Mouse (Mus musculus): ENCODE measurements around the gene Olfr2.

- TF ChIP-seq POLR2A (IDR thresholded peaks at IDR 0.05; ENCODE audit: insufficient read length, low read depth) = no peak
- TF ChIP-seq MYOD1 (IDR thresholded peaks at IDR 0.05; ENCODE audit: control insufficient read depth in 1 of 3, insufficient read length in 2 of 3, low read depth in 2 of 3) = no peak
- no peak for TF ChIP-seq MAX (IDR thresholded peaks at IDR 0.05; ENCODE audit: low read depth)
- TF ChIP-seq CEBPB (IDR thresholded peaks at IDR 0.05; ENCODE audit: insufficient read depth, poor library complexity, severe bottlenecking) = no peak
- no peak for TF ChIP-seq USF1 (IDR thresholded peaks at IDR 0.05; ENCODE audit: low read depth)
These were observed 40.0 kb upstream of the Olfr2 start for GRCm38 (mm10) chr7:107045833-107046232.

Measured in myocyte (in vitro differentiated cells).